Mouse (Mus musculus) testis, adult 2 months (tissue): ENCODE data around the gene Pianp. TPM values are rescaled to one million over a fixed set of nuclear protein-coding genes. Genes with fewer than 3 reads are reported as not detected.

Experiments used
- H3K27ac ChIP-seq: fragments of 200-500 bp; 2 replicates; pipeline ENCODE4 v1.5.1; 2012; ENCODE audit warnings: low read depth, low read length; ENCODE audit not compliant: control insufficient read depth, insufficient read depth
- H3K27me3 ChIP-seq: fragments of 200-500 bp; 2 replicates; pipeline ENCODE4 v1.6.1; 2012; ENCODE audit warnings: mild to moderate bottlenecking, low read length, moderate library complexity; ENCODE audit not compliant: control insufficient read depth, insufficient read depth
- H3K36me3 ChIP-seq: fragments of 200-500 bp; 2 replicates; pipeline ENCODE4 v1.6.1; 2012; ENCODE audit warnings: mild to moderate bottlenecking, low read length; ENCODE audit not compliant: control insufficient read depth, insufficient read depth
- H3K4me1 ChIP-seq: fragments of 200-500 bp; 2 replicates; pipeline ENCODE4 v1.6.1; 2012; ENCODE audit warnings: low read length; ENCODE audit not compliant: control insufficient read depth, insufficient read depth
- H3K4me3 ChIP-seq: fragments of 200-500 bp; 2 replicates; pipeline ENCODE4 v1.5.1; 2012; ENCODE audit warnings: low read depth, mild to moderate bottlenecking, low read length, moderate library complexity, mixed read lengths; ENCODE audit not compliant: control insufficient read depth
- CTCF ChIP-seq: fragments of 200-500 bp; IDR thresholded peaks from 2 replicates; pipeline ENCODE4 v1.5.1; 2012; ENCODE audit warnings: low read depth, mild to moderate bottlenecking, inconsistent platforms, low read length, moderate library complexity; ENCODE audit not compliant: control insufficient read depth, insufficient read depth, insufficient replicate concordance
- POLR2A ChIP-seq: fragments of 200-500 bp; IDR thresholded peaks from 2 replicates; pipeline ENCODE4 v1.6.1; 2012; ENCODE audit warnings: low read depth, mild to moderate bottlenecking, inconsistent platforms, low read length, moderate library complexity; ENCODE audit not compliant: control insufficient read depth
- polyA plus RNA-seq: library from polyadenylated mRNA; depleted of rRNA; stranded (reverse); fragments of >200 nt; gene quantifications from 2 replicates; pipeline ENCODE4 v1.2.3, GENCODE M21; 2012; rRNA removed

Gene Pianp
- polyA plus RNA-seq, 1 experiment = 0.38 TPM

DNA sequence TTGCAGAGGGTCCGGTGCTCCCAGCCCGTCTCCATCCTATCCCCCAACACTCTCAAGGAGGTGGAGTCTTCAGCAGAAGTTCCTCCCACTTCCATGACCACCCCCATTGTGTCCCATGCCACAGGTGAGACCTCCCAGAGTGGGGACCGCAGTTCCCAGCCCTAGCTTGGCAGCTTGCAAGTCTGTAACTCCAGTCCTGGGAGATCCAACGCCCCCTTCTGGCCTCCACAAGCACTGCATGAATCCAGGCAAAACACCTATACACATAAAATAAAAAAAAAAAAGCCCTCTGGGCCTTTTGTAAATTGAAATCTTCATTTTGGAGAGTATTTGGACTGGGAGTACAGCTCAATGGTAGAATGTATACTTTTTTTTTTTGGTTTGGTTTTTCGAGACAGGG, 54.7 kb downstream of the Pianp start:
- Histone ChIP-seq H3K36me3 (no peaks in the 10 kb centered on the region; the same call in none of the 2 replicates), H3K27ac (no peak overlapping the region), H3K4me1 (peaks cover 8% of the 10 kb centered on the region), H3K27me3 (no peaks in the 10 kb centered on the region), H3K4me3 (peak overlapping the region; percentile 94)
- TF ChIP-seq POLR2A (no peak), CTCF (peak; percentile 27; the same call in 1 of the 2 replicates)

Other genes starting within 250 kb of the Pianp start
- gene Gm45234, start 240.7 kb upstream of the Pianp start, polyA plus RNA-seq = 0.05 TPM in 1 of 2 replicates, not detected in the other
- 69.3 and 76.1 TPM in 2 replicates for gene Atn1, start 240.2 kb upstream of the Pianp start, polyA plus RNA-seq
- 0.51 and 0.63 TPM in 2 replicates for gene Eno2, start 227.0 kb upstream of the Pianp start, polyA plus RNA-seq
- 105 and 106 TPM in 2 replicates for gene Lrrc23, start 217.0 kb upstream of the Pianp start, polyA plus RNA-seq
- 63.6 and 78.1 TPM in 2 replicates for gene Spsb2, start 188.0 kb upstream of the Pianp start, polyA plus RNA-seq
- gene Tpi1, start 182.4 kb upstream of the Pianp start, polyA plus RNA-seq = 471 and 473 TPM in 2 replicates
- gene Usp5, start 167.2 kb upstream of the Pianp start, polyA plus RNA-seq = 37.4 and 41.2 TPM in 2 replicates
- gene Cdca3, start 167.1 kb upstream of the Pianp start, polyA plus RNA-seq = 218 and 250 TPM in 2 replicates
- 0.07 TPM in 1 of 2 replicates, not detected in the other for gene Gnb3, start 156.4 kb upstream of the Pianp start, polyA plus RNA-seq
- gene P3h3, start 138.9 kb upstream of the Pianp start, polyA plus RNA-seq = 1.5 and 2.8 TPM in 2 replicates
- gene Gpr162, start 132.7 kb upstream of the Pianp start, polyA plus RNA-seq = 9.0 and 9.6 TPM in 2 replicates
- 0.53 and 0.67 TPM in 2 replicates for gene Cd4, start 108.5 kb upstream of the Pianp start, polyA plus RNA-seq
- gene Lag3, start 85.0 kb upstream of the Pianp start, polyA plus RNA-seq = 0.11 and 0.12 TPM in 2 replicates
- 142 and 168 TPM in 2 replicates for gene Ptms, start 76.6 kb upstream of the Pianp start, polyA plus RNA-seq
- 75.4 and 76.5 TPM in 2 replicates for gene Mlf2, start 65.3 kb upstream of the Pianp start, polyA plus RNA-seq
- 387 and 413 TPM in 2 replicates for gene Cops7a, start 31.2 kb upstream of the Pianp start, polyA plus RNA-seq
- 50.2 and 53.1 TPM in 2 replicates for gene Zfp384, start 12.5 kb downstream of the Pianp start, polyA plus RNA-seq
- gene Ing4, start 43.1 kb downstream of the Pianp start, polyA plus RNA-seq = 11.3 and 11.8 TPM in 2 replicates
- gene Acrbp, start 53.0 kb downstream of the Pianp start, polyA plus RNA-seq = 1,698 and 1,947 TPM in 2 replicates
- 0.31 and 0.32 TPM in 2 replicates for gene Lpar5, start 71.2 kb downstream of the Pianp start, polyA plus RNA-seq
- 42.5 and 43.0 TPM in 2 replicates for gene Chd4, start 99.3 kb downstream of the Pianp start, polyA plus RNA-seq
- 24.5 and 26.2 TPM in 2 replicates for gene Nop2, start 135.2 kb downstream of the Pianp start, polyA plus RNA-seq
- 60.9 and 62.9 TPM in 2 replicates for gene Iffo1, start 148.5 kb downstream of the Pianp start, polyA plus RNA-seq
- gene Gapdh, start 169.8 kb downstream of the Pianp start, polyA plus RNA-seq = 274 and 379 TPM in 2 replicates
- 100 and 109 TPM in 2 replicates for gene Ncapd2, start 195.0 kb downstream of the Pianp start, polyA plus RNA-seq
- gene Mrpl51, start 195.1 kb downstream of the Pianp start, polyA plus RNA-seq = 171 and 194 TPM in 2 replicates
- 10.3 and 11.3 TPM in 2 replicates for gene Vamp1, start 218.9 kb downstream of the Pianp start, polyA plus RNA-seq
- 8.0 and 9.3 TPM in 2 replicates for gene Tapbpl, start 235.2 kb downstream of the Pianp start, polyA plus RNA-seq
- 0.23 and 0.70 TPM in 2 replicates for gene Cd27, start 240.3 kb downstream of the Pianp start, polyA plus RNA-seq